Mouse (Mus musculus): ENCODE measurements at regions not wholly inside any gene's neighbourhood (a gene's known extent, or its start where the extent isn't known, plus 50 kb on each side); places are given as distances from the start of the nearest gene placed in this dataset.

DNA sequence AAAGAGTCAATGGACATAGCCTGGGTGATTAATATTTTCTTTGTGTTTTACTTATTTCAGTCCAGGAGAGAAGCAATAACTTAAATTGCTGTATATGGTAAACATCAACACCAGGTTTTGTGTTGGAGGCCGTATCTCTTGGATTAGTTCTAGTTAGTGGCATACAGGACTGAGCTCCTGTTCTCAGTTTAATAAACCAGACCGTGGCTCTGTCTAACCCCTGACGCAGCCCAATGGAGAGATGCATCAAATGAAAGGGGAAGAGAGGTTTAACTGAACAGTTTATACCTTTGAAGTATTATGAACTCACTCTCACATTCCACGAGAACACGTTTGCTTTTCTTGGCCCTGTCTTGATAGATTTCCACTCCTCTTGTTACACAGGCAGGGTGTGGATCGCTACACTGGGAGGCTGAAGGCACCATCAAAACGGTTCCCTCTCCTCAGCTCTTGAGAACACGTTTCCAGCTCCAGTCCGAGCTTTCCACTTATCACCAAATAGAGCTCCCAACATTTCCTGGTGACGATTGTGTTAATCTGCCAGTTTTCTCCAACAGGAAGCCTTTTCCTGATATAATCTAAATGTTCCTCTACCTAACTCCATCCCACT lies 54.0 kb upstream of the Cerkl start:
- no peaks in the 10 kb centered on the region for H3K27me3 ChIP-seq (ENCODE audit: control insufficient read depth, insufficient read depth, insufficient read length)
- no peak for TF ChIP-seq CTCF (IDR thresholded peaks at IDR 0.05; ENCODE audit: control insufficient read depth, insufficient read depth, insufficient read length)
- no peak for TF ChIP-seq MYOD1 (IDR thresholded peaks at IDR 0.05; ENCODE audit: control insufficient read depth, insufficient read length, low read depth)
- TF ChIP-seq CEBPB (IDR thresholded peaks at IDR 0.05; ENCODE audit: low read depth), result no peak
- no peak for TF ChIP-seq MAX (IDR thresholded peaks at IDR 0.05)
- no peak for TF ChIP-seq FOSL1 (IDR thresholded peaks at IDR 0.05; ENCODE audit: insufficient read depth, low read length, poor library complexity, severe bottlenecking)
- no peak for TF ChIP-seq USF1 (IDR thresholded peaks at IDR 0.05; ENCODE audit: low read depth)
- TF ChIP-seq MYOG (IDR thresholded peaks at IDR 0.05; ENCODE audit: control insufficient read depth, extremely low read depth, insufficient read length), result no peak
- H3K79me2 ChIP-seq (ENCODE audit: control insufficient read depth, insufficient read depth), result no peaks in the 10 kb centered on the region
- no peak overlapping the region for H3K4me3 ChIP-seq (ENCODE audit: insufficient read depth, poor library complexity, severe bottlenecking)
- H3K79me3 ChIP-seq (ENCODE audit: low read depth), result no peaks in the 10 kb centered on the region
- H3K36me3 ChIP-seq (ENCODE audit: control insufficient read depth, insufficient read depth), result no peaks in the 10 kb centered on the region
- no peak overlapping the region for H3ac ChIP-seq (ENCODE audit: control insufficient read depth, insufficient read length, low read depth)

DNA sequence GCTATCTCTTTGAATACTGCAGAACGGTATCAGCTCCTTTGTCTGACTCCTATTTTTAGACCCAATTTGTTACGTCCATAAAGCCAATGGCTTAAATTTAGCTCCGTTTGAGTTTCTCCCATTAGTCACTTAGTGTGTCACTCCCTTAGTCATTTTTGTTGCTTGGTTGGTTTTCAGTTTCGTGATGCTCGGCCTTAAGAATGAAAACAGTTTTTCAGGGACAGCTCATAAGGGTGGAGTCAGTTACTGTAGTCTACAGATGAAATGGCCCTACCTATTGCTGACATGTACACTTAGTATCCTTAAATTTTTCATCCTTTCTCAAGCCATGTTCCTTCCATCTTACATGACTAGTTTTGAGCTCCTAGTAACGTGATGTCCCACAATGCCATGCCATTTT lies 54.5 kb upstream of the Cerkl start:
- no peaks in the 10 kb centered on the region for H3K79me3 ChIP-seq (ENCODE audit: low read depth)
- H3K4me3 ChIP-seq (ENCODE audit: insufficient read depth, poor library complexity, severe bottlenecking), result no peak overlapping the region
- H3K79me2 ChIP-seq (ENCODE audit: control insufficient read depth, insufficient read depth), result no peaks in the 10 kb centered on the region
- TF ChIP-seq CEBPB (IDR thresholded peaks at IDR 0.05; ENCODE audit: low read depth) (no peak), FOSL1 (IDR thresholded peaks at IDR 0.05; ENCODE audit: insufficient read depth, low read length, poor library complexity, severe bottlenecking) (peak; percentile 30)
- no peaks in the 10 kb centered on the region for H3K27me3 ChIP-seq (ENCODE audit: control insufficient read depth, insufficient read depth, insufficient read length)
- H3ac ChIP-seq (ENCODE audit: control insufficient read depth, insufficient read length, low read depth), result no peak overlapping the region
- no peaks in the 10 kb centered on the region for H3K36me3 ChIP-seq (ENCODE audit: control insufficient read depth, insufficient read depth)

DNA sequence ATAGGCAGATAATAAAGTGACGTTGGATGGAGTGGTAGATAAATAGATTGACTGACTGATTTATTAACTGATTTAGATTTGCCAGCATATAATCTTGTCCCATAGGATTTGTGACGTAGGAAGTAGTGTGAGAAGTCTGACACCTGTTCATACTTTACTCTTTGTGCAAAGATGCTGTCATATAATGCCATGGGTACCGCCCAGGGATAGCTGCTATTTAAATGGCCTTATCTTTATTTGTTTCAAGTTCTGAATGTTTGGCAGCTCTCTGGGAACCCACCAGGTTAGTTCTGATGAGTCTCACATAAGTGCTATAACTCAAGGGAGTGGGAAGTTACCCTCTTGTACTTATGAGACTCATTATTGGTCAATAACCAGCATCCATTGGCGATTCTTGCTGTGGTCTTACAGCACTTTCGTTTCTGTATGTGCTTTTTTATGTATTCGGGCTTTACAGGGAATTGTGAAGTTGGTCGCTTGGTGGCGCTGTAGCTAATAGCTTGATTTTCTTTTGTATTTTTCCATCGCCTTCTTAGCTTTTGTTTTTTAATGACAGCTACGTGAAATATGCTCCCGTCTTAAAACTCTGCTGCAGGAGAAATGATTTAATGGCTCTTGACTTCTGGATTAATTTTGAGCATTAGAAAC lies 55.2 kb upstream of the Cerkl start:
- H3K79me3 ChIP-seq (ENCODE audit: low read depth), result no peaks in the 10 kb centered on the region
- no peaks in the 10 kb centered on the region for H3K79me2 ChIP-seq (ENCODE audit: control insufficient read depth, insufficient read depth)
- H3ac ChIP-seq (ENCODE audit: control insufficient read depth, insufficient read length, low read depth), result no peak overlapping the region
- H3K36me3 ChIP-seq (ENCODE audit: control insufficient read depth, insufficient read depth), result no peaks in the 10 kb centered on the region
- H3K4me3 ChIP-seq (ENCODE audit: insufficient read depth, poor library complexity, severe bottlenecking), result peak overlapping the region; percentile 15
- no peaks in the 10 kb centered on the region for H3K27me3 ChIP-seq (ENCODE audit: control insufficient read depth, insufficient read depth, insufficient read length)
- TF ChIP-seq CTCF (IDR thresholded peaks at IDR 0.05; ENCODE audit: control insufficient read depth, insufficient read depth, insufficient read length) (no peak), MYOD1 (IDR thresholded peaks at IDR 0.05; ENCODE audit: control insufficient read depth, insufficient read length, low read depth) (no peak), CEBPB (IDR thresholded peaks at IDR 0.05; ENCODE audit: low read depth) (no peak), MAX (IDR thresholded peaks at IDR 0.05) (no peak), MYOG (IDR thresholded peaks at IDR 0.05; ENCODE audit: control insufficient read depth, extremely low read depth, insufficient read length) (no peak)

DNA sequence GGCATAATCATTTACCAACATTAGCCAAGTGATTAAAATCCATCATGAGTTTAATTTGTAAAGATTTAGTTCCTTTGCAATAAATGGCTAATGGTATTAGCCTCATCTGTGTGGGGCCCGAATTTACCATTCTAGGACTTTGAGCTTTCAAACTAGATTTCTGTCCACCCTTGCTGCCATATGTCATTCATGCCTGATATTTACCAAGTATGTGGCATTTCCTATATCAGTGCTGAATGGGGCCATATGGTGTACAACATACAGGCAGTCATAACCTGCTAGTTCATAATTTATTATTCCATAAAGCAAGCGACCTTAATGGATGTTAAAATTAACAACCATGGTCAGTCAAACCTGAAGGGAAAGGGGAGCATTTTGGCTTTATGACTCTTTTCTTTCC lies 55.8 kb upstream of the Cerkl start:
- no peaks in the 10 kb centered on the region for H3K79me2 ChIP-seq (ENCODE audit: control insufficient read depth, insufficient read depth)
- TF ChIP-seq CEBPB (IDR thresholded peaks at IDR 0.05; ENCODE audit: low read depth), result no peak
- no peak for TF ChIP-seq FOSL1 (IDR thresholded peaks at IDR 0.05; ENCODE audit: insufficient read depth, low read length, poor library complexity, severe bottlenecking)
- TF ChIP-seq MYOG (IDR thresholded peaks at IDR 0.05; ENCODE audit: control insufficient read depth, extremely low read depth, insufficient read length), result no peak
- TF ChIP-seq USF1 (IDR thresholded peaks at IDR 0.05; ENCODE audit: low read depth), result no peak
- no peak for TF ChIP-seq CTCF (IDR thresholded peaks at IDR 0.05; ENCODE audit: control insufficient read depth, insufficient read depth, insufficient read length)

DNA sequence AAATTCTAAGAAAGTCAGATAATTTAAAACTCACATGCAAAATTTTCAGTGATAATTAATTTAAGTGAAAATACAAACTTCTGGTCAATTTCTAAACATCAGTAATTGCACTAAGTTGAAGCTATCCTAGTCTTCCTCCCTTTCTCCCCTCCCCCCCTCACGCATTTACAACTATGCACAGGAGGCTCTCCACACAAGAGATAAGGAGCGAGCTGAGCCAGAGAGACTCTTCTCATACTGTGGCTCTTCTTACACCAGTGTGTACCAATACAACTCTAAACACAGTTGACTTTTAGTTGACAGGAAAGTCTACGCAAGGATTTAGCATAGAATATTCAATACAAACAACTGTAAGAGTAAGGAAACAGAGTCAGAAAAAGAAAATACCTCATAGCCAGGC lies 57.1 kb upstream of the Cerkl start:
- Histone ChIP-seq H3K79me2 (ENCODE audit: control insufficient read depth, insufficient read depth) (no peaks in the 10 kb centered on the region), H3K4me3 (ENCODE audit: insufficient read depth, poor library complexity, severe bottlenecking) (no peak overlapping the region), H3K36me3 (ENCODE audit: control insufficient read depth, insufficient read depth) (no peaks in the 10 kb centered on the region), H3K79me3 (ENCODE audit: low read depth) (no peaks in the 10 kb centered on the region), H3K27me3 (ENCODE audit: control insufficient read depth, insufficient read depth, insufficient read length) (no peaks in the 10 kb centered on the region), H3ac (ENCODE audit: control insufficient read depth, insufficient read length, low read depth) (no peak overlapping the region)
- TF ChIP-seq CEBPB (IDR thresholded peaks at IDR 0.05; ENCODE audit: low read depth), result no peak
- no peak for TF ChIP-seq FOSL1 (IDR thresholded peaks at IDR 0.05; ENCODE audit: insufficient read depth, low read length, poor library complexity, severe bottlenecking)
- TF ChIP-seq MAX (IDR thresholded peaks at IDR 0.05), result no peak
- no peak for TF ChIP-seq CTCF (IDR thresholded peaks at IDR 0.05; ENCODE audit: control insufficient read depth, insufficient read depth, insufficient read length)
- no peak for TF ChIP-seq MYOD1 (IDR thresholded peaks at IDR 0.05; ENCODE audit: control insufficient read depth, insufficient read length, low read depth)
- TF ChIP-seq MYOG (IDR thresholded peaks at IDR 0.05; ENCODE audit: control insufficient read depth, extremely low read depth, insufficient read length), result no peak
- no peak for TF ChIP-seq USF1 (IDR thresholded peaks at IDR 0.05; ENCODE audit: low read depth)

More for the DNA sequence above, 55.8 kb upstream of the Cerkl start:
- Histone ChIP-seq H3K4me3 (ENCODE audit: insufficient read depth, poor library complexity, severe bottlenecking) (no peak overlapping the region), H3ac (ENCODE audit: control insufficient read depth, insufficient read length, low read depth) (no peak overlapping the region), H3K36me3 (ENCODE audit: control insufficient read depth, insufficient read depth) (no peaks in the 10 kb centered on the region), H3K79me3 (ENCODE audit: low read depth) (no peaks in the 10 kb centered on the region), H3K27me3 (ENCODE audit: control insufficient read depth, insufficient read depth, insufficient read length) (no peaks in the 10 kb centered on the region)
